Mouse (Mus musculus) liver, adult 2 months (tissue): ENCODE data around the gene Cybc1.

Experiments used
- CTCF ChIP-seq: fragments of 200-500 bp; IDR thresholded peaks from 2 replicates; pipeline ENCODE4 v1.5.1; 2011; ENCODE audit warnings: low read depth, low read length, control low read depth
- POLR2A ChIP-seq: fragments of 200-500 bp; IDR thresholded peaks from 2 replicates; pipeline ENCODE4 v1.6.1; 2011; ENCODE audit warnings: low read length, control low read depth; ENCODE audit not compliant: insufficient read depth; ENCODE audit errors: extremely low read depth

DNA sequence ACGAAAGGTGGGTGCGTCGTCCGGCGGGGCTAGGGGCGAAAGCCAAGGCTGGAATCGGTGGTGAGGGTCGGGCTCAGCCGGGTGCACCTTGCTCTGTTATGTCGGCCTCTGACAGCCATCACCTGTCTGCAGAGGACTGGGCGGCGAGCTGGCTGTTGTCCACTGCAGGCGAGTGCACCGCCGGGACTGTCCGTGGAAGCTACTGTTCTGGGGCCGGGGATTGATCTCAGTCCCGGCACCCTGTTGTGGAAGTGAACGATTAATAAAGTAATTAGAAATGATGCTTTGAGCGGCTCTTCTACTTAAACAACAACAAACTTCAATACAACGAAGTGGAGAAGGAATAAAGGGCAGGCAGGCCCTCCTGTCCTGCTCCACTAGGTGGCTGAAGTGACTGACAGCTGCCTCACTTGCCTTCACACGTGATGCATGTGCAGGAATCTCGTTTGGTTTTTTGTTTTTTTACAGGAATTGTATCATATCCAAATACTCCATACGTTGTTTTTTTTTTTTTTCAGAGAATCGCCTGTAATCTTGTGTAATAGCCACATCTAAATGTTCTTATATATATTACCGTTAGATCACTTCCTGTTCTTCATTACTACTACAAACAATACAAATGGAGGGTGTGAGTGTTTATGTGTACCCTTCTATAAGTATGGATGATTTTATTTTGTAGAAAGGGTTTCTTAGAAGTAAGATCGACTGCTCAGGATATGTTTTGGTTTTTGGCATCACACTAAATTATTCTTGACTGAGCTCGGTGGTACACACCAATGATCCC lies 8.4 kb upstream of the Cybc1 start:
- TF ChIP-seq POLR2A (no peak), CTCF (peak; percentile 71)
